Mouse (Mus musculus) brown adipose tissue, adult 24 weeks (tissue): ENCODE data around the gene Spock1. TPM values are rescaled to one million over a fixed set of nuclear protein-coding genes. Genes with fewer than 3 reads are reported as not detected.

Source experiments
- H3K27ac ChIP-seq: fragments of 200-500 bp; replicated peaks from 2 replicates; pipeline ENCODE4 v1.5.1; 2012; ENCODE audit warnings: low read depth, mild to moderate bottlenecking, low read length
- H3K4me1 ChIP-seq: fragments of 200-500 bp; 2 replicates; pipeline ENCODE4 v1.6.1; 2012; ENCODE audit warnings: low read length, mixed read lengths; ENCODE audit not compliant: control insufficient read depth, insufficient read depth, insufficient read length
- H3K4me3 ChIP-seq: fragments of 200-500 bp; 2 replicates; pipeline ENCODE4 v1.5.1; 2012; ENCODE audit warnings: low read depth, mild to moderate bottlenecking, low read length, moderate library complexity; ENCODE audit not compliant: insufficient read depth
- polyA plus RNA-seq: library from polyadenylated mRNA; stranded (reverse); fragments of >200 nt; gene quantifications from 2 replicates; pipeline ENCODE4 v1.2.4, GENCODE M21; 2012; ENCODE audit not compliant: missing spikeins, insufficient read depth, insufficient read length

Spock1 gene
- polyA plus RNA-seq, 1 experiment, result not detected

- Histone ChIP-seq H3K4me3 (no peak overlapping the region), H3K27ac (no peak overlapping the region), H3K4me1 (no peaks in the 10 kb centered on the region)
These were observed 166.9 kb downstream of the Spock1 start for GRCm38 (mm10) chr13:57741186-57741585.

GRCm38 (mm10) chr13:57740473-57740872 is 167.7 kb downstream of the Spock1 start:
- no peak overlapping the region for H3K4me3 ChIP-seq
- H3K4me1 ChIP-seq, result no peaks in the 10 kb centered on the region
- H3K27ac ChIP-seq, result no peak overlapping the region

GRCm38 (mm10) chr13:57736060-57736459 is 172.1 kb downstream of the Spock1 start:
- H3K4me3 ChIP-seq, result no peak overlapping the region
- no peaks in the 10 kb centered on the region for H3K4me1 ChIP-seq
- H3K27ac ChIP-seq, result no peak overlapping the region

- Histone ChIP-seq H3K27ac (no peak overlapping the region), H3K4me3 (no peak overlapping the region), H3K4me1 (no peaks in the 10 kb centered on the region)
These were observed 173.6 kb downstream of the Spock1 start for GRCm38 (mm10) chr13:57734549-57734948.

GRCm38 (mm10) chr13:57733521-57733920 is 174.6 kb downstream of the Spock1 start:
- Histone ChIP-seq H3K27ac (no peak overlapping the region), H3K4me1 (no peaks in the 10 kb centered on the region), H3K4me3 (no peak overlapping the region)

GRCm38 (mm10) chr13:57732251-57732650 is 175.9 kb downstream of the Spock1 start:
- H3K27ac ChIP-seq, result no peak overlapping the region
- no peaks in the 10 kb centered on the region for H3K4me1 ChIP-seq
- H3K4me3 ChIP-seq, result no peak overlapping the region

GRCm38 (mm10) chr13:57727716-57728115 is 180.4 kb downstream of the Spock1 start:
- no peak overlapping the region for H3K27ac ChIP-seq
- H3K4me1 ChIP-seq, result no peaks in the 10 kb centered on the region
- H3K4me3 ChIP-seq, result no peak overlapping the region

GRCm38 (mm10) chr13:57726654-57727053 is 181.5 kb downstream of the Spock1 start:
- Histone ChIP-seq H3K27ac (no peak overlapping the region), H3K4me3 (no peak overlapping the region), H3K4me1 (no peaks in the 10 kb centered on the region)

- H3K4me3 ChIP-seq, result no peak overlapping the region
- H3K27ac ChIP-seq, result no peak overlapping the region
These were observed 185.7 kb downstream of the Spock1 start for GRCm38 (mm10) chr13:57722329-57722936.

GRCm38 (mm10) chr13:57721524-57722279 is 186.4 kb downstream of the Spock1 start:
- Histone ChIP-seq H3K4me3 (no peak overlapping the region), H3K27ac (no peak overlapping the region), H3K4me1 (no peaks in the 10 kb centered on the region)

More at GRCm38 (mm10) chr13:57722329-57722936, 185.7 kb downstream of the Spock1 start:
- H3K4me1 ChIP-seq, result no peaks in the 10 kb centered on the region

- no peaks in the 10 kb centered on the region for H3K4me1 ChIP-seq
- H3K4me3 ChIP-seq, result no peak overlapping the region
- H3K27ac ChIP-seq, result no peak overlapping the region
These were observed 190.0 kb downstream of the Spock1 start for GRCm38 (mm10) chr13:57718087-57718486.

GRCm38 (mm10) chr13:57712910-57713309 is 195.2 kb downstream of the Spock1 start:
- H3K4me3 ChIP-seq, result no peak overlapping the region
- H3K4me1 ChIP-seq, result no peaks in the 10 kb centered on the region
- H3K27ac ChIP-seq, result no peak overlapping the region

GRCm38 (mm10) chr13:57708425-57708824 is 199.7 kb downstream of the Spock1 start:
- H3K27ac ChIP-seq, result no peak overlapping the region
- H3K4me1 ChIP-seq, result no peaks in the 10 kb centered on the region
- no peak overlapping the region for H3K4me3 ChIP-seq

- Histone ChIP-seq H3K4me1 (no peaks in the 10 kb centered on the region), H3K27ac (no peak overlapping the region), H3K4me3 (no peak overlapping the region)
These were observed 205.2 kb downstream of the Spock1 start for GRCm38 (mm10) chr13:57702966-57703365.

GRCm38 (mm10) chr13:57696685-57697084 is 211.4 kb downstream of the Spock1 start:
- Histone ChIP-seq H3K4me1 (no peaks in the 10 kb centered on the region), H3K4me3 (no peak overlapping the region), H3K27ac (no peak overlapping the region)

GRCm38 (mm10) chr13:57688926-57689325 is 219.2 kb downstream of the Spock1 start:
- no peak overlapping the region for H3K27ac ChIP-seq
- no peak overlapping the region for H3K4me3 ChIP-seq
- H3K4me1 ChIP-seq, result no peaks in the 10 kb centered on the region
